Mouse (Mus musculus) CH12.LX (cell line): ENCODE data around the gene Brf1. TPM values are rescaled to one million over a fixed set of nuclear protein-coding genes. Genes with fewer than 3 reads are reported as not detected.

Experiments
- DNase-seq: peaks from one replicate; pipeline ENCODE4 v3.0.0-alpha.2; 2013; ENCODE audit errors: extremely low read depth
- H3K27ac ChIP-seq: 2 replicates; pipeline ENCODE4 v1.5.1; 2012; ENCODE audit warnings: low read depth, mild to moderate bottlenecking, control low read depth, moderate library complexity; ENCODE audit not compliant: insufficient read depth
- H3K27me3 ChIP-seq: replicated peaks from 2 replicates; pipeline ENCODE3; 2012; ENCODE audit warnings: inconsistent platforms
- H3K36me3 ChIP-seq, 2 experiments: replicated peaks in 1 of 2; 2 replicates each; pipeline versions ENCODE3 to v1.6.1; 2012; ENCODE audit warnings: inconsistent platforms in 1 of 2, low read length in 1 of 2, mild to moderate bottlenecking in 1 of 2, mixed read lengths in 1 of 2, moderate library complexity in 1 of 2; ENCODE audit not compliant: control insufficient read depth in 1 of 2, insufficient read depth in 1 of 2
- H3K4me1 ChIP-seq, 2 experiments: 2 replicates each; pipeline ENCODE4 v1.6.1; 2012; ENCODE audit warnings: inconsistent platforms in 1 of 2, moderate library complexity in 1 of 2; ENCODE audit not compliant: insufficient read depth in 2 of 2, control insufficient read depth in 1 of 2
- H3K4me2 ChIP-seq: 2 replicates; pipeline ENCODE4 v1.6.1; 2012; ENCODE audit warnings: low read depth, mild to moderate bottlenecking, control low read depth; ENCODE audit not compliant: poor library complexity, insufficient read depth, severe bottlenecking
- H3K4me3 ChIP-seq, 3 experiments: fragments of 150-350 bp in 1 of 3; sonication (generic) in 1 of 3; replicated peaks in 1 of 3; 2 replicates each; pipeline versions ENCODE3 to v1.5.1; 2011 to 2012; ENCODE audit warnings: low read depth in 2 of 3, low read length in 2 of 3, mild to moderate bottlenecking in 2 of 3, moderate library complexity in 2 of 3, control low read depth in 1 of 3, improper control_type of control experiment in 1 of 3, inconsistent platforms in 1 of 3, mixed read lengths in 1 of 3; ENCODE audit not compliant: poor library complexity in 1 of 3
- H3K79me2 ChIP-seq: replicated peaks from 2 replicates; pipeline ENCODE4 v1.6.1; 2012; ENCODE audit warnings: mild to moderate bottlenecking, moderate library complexity; ENCODE audit not compliant: control insufficient read depth, poor library complexity, insufficient read depth, severe bottlenecking; ENCODE audit errors: extremely low read depth
- H3K9ac ChIP-seq: 2 replicates; pipeline ENCODE4 v1.6.1; 2012; ENCODE audit warnings: low read depth, mild to moderate bottlenecking, control low read depth, moderate library complexity; ENCODE audit not compliant: insufficient read depth
- H3K9me3 ChIP-seq: replicated peaks from 2 replicates; pipeline ENCODE3; 2012; ENCODE audit warnings: low read length, inconsistent platforms, mixed read lengths
- CTCF ChIP-seq, 2 experiments: IDR thresholded peaks in 1 of 2; conservative IDR thresholded peaks in 1 of 2; 2 replicates each; pipeline ENCODE4 v1.5.1; 2011 to 2012; ENCODE audit warnings: low read depth in 2 of 2, low read length in 2 of 2, improper control_type of control experiment in 1 of 2, inconsistent platforms in 1 of 2, mild to moderate bottlenecking in 1 of 2, moderate library complexity in 1 of 2
- ELF1 ChIP-seq: IDR thresholded peaks from 2 replicates; pipeline ENCODE4 v1.6.1; 2014; ENCODE audit warnings: low read depth, mild to moderate bottlenecking, inconsistent platforms, low read length, improper control_type of control experiment
- GABPA ChIP-seq: IDR thresholded peaks from 2 replicates; pipeline ENCODE4 v1.6.1; 2012; ENCODE audit warnings: low read depth, low read length, improper control_type of control experiment, inconsistent platforms; ENCODE audit not compliant: insufficient replicate concordance
- IRF4 ChIP-seq: IDR thresholded peaks from 2 replicates; pipeline ENCODE4 v1.6.1; 2014; ENCODE audit warnings: low read depth, mild to moderate bottlenecking, inconsistent platforms, low read length, improper control_type of control experiment
- JUN ChIP-seq: IDR thresholded peaks from 2 replicates; pipeline ENCODE4 v1.6.1; 2011; ENCODE audit warnings: low read depth, mild to moderate bottlenecking, low read length, improper control_type of control experiment, moderate library complexity; ENCODE audit not compliant: insufficient read depth
- JUND ChIP-seq: conservative IDR thresholded peaks from 2 replicates; pipeline ENCODE4 v1.6.1; 2011; ENCODE audit warnings: low read depth, low read length, improper control_type of control experiment
- MAZ ChIP-seq: IDR thresholded peaks from 2 replicates; pipeline ENCODE4 v1.6.1; 2012; ENCODE audit warnings: low read depth, mild to moderate bottlenecking, inconsistent platforms, low read length, improper control_type of control experiment, moderate library complexity
- MYC ChIP-seq: IDR thresholded peaks from 2 replicates; pipeline ENCODE4 v1.6.1; 2011; ENCODE audit warnings: low read depth, mild to moderate bottlenecking, improper control_type of control experiment, low read length
- NELFE ChIP-seq: IDR thresholded peaks from 2 replicates; pipeline ENCODE4 v1.6.1; 2011; ENCODE audit warnings: low read depth, low read length, improper control_type of control experiment
- NRF1 ChIP-seq: IDR thresholded peaks from 2 replicates; pipeline ENCODE4 v1.6.1; 2014; ENCODE audit warnings: low read depth, mild to moderate bottlenecking, inconsistent platforms, low read length, improper control_type of control experiment, moderate library complexity
- PAX5 ChIP-seq: IDR thresholded peaks from 2 replicates; pipeline ENCODE4 v1.6.1; 2012; ENCODE audit warnings: low read length, inconsistent platforms, mixed read lengths
- RAD21 ChIP-seq: IDR thresholded peaks from 2 replicates; pipeline ENCODE4 v1.6.1; 2011; ENCODE audit warnings: low read depth, mild to moderate bottlenecking, low read length, improper control_type of control experiment, moderate library complexity
- RCOR1 ChIP-seq: conservative IDR thresholded peaks from 2 replicates; pipeline ENCODE4 v1.6.1; 2012; ENCODE audit warnings: low read depth, mild to moderate bottlenecking, inconsistent platforms, low read length, improper control_type of control experiment
- SMC3 ChIP-seq: IDR thresholded peaks from 2 replicates; pipeline ENCODE4 v1.6.1; 2011; ENCODE audit warnings: low read depth, low read length, improper control_type of control experiment
- TBP ChIP-seq: conservative IDR thresholded peaks from 2 replicates; pipeline ENCODE4 v1.6.1; 2011; ENCODE audit warnings: low read depth, low read length, improper control_type of control experiment
- UBTF ChIP-seq: IDR thresholded peaks from 2 replicates; pipeline ENCODE4 v1.6.1; 2012; ENCODE audit warnings: low read depth, mild to moderate bottlenecking, inconsistent platforms, low read length, improper control_type of control experiment, moderate library complexity
- USF2 ChIP-seq: conservative IDR thresholded peaks from 2 replicates; pipeline ENCODE4 v1.6.1; 2011; ENCODE audit warnings: low read depth, low read length, improper control_type of control experiment
- ZC3H11A ChIP-seq: IDR thresholded peaks from 2 replicates; pipeline ENCODE4 v1.6.1; 2012; ENCODE audit warnings: low read depth, mild to moderate bottlenecking, inconsistent platforms, low read length, improper control_type of control experiment
- ZKSCAN1 ChIP-seq: IDR thresholded peaks from 2 replicates; pipeline ENCODE4 v1.6.1; 2012; ENCODE audit warnings: low read depth, inconsistent platforms, low read length, improper control_type of control experiment, borderline replicate concordance
- ZMIZ1 ChIP-seq: IDR thresholded peaks from 2 replicates; pipeline ENCODE4 v1.6.1; 2012; ENCODE audit warnings: low read depth, mild to moderate bottlenecking, inconsistent platforms, low read length, improper control_type of control experiment
- dilution Hi-C: fragments of 300-500 bp; cut with MboI; formaldehyde crosslinking; loops from 2 replicates; pipeline ENCODE4 v1.14.3; 2020; ENCODE audit warnings: low sequenced_read_pairs; ENCODE audit not compliant: extremely low pct_unique_long_range_greater_than_20kb, extremely low pct_ligation_motif_present
- in situ Hi-C: fragments of 300-500 bp; cut with MboI; formaldehyde crosslinking; loops from 3 replicates; pipeline ENCODE4 v1.14.3; 2019; ENCODE audit warnings: low sequenced_read_pairs, low pct_ligation_motif_present, low pct_unique_long_range_greater_than_20kb, mixed read lengths
- polyA plus RNA-seq: library from polyadenylated mRNA; unstranded; fragments of >175 nt; gene quantifications from 2 replicates; pipeline ENCODE4 v1.2.1, GENCODE M21; 2012; ENCODE audit warnings: low read depth; ENCODE audit not compliant: insufficient read length
- total RNA-seq, 2 experiments: library from RNA; depleted of rRNA; stranded (reverse); fragments of 300-350 nt in 1 of 2; fragments of >200 nt in 1 of 2; gene quantifications; 2 replicates each; pipeline ENCODE4 v1.2.3; 2012 to 2014

Gene Brf1
- total and polyA plus RNA-seq, 3 experiments: 15.9 to 31.2 (median 29.6) TPM

GRCm38 (mm10) chr12:112958303-112958702 is 42.2 kb downstream of the Brf1 start:
- TF ChIP-seq MYC (no peak), USF2 (no peak), ZC3H11A (no peak), PAX5 (no peak), IRF4 (no peak), RCOR1 (no peak), CTCF (conservative IDR thresholded peaks at IDR 0.05 in 1 of 2, IDR thresholded peaks at IDR 0.05 in 1 of 2; ENCODE audit: low read depth in 2 of 2, low read length in 2 of 2) (peak in 1 of 2 experiments; percentile 59; a peak in 2 of 4 replicates), SMC3 (peak; percentile 38), RAD21 (peak; percentile 40), UBTF (no peak), TBP (no peak)
- Histone ChIP-seq H3K27me3 (no peaks in the 10 kb centered on the region), H3K79me2 (no peaks in the 10 kb centered on the region), H3K9me3 (no peaks in the 10 kb centered on the region), H3K4me3 (no peak overlapping the region), H3K27ac (no peak overlapping the region), H3K9ac (no peak overlapping the region), H3K4me1 (no peaks in the 10 kb centered on the region), H3K36me3 (peaks cover 39 to 77% of the 10 kb centered on the region in 2 experiments), H3K4me2 (no peak overlapping the region)
- dilution Hi-C loops: no loop called here
- DNase-seq: peak; percentile 28
- in situ Hi-C loops: no loop called here

GRCm38 (mm10) chr12:112955800-112956199 is 44.7 kb downstream of the Brf1 start:
- Histone ChIP-seq H3K4me1 (peaks cover 0 to 1% of the 10 kb centered on the region in 2 experiments; a peak in 3 of 4 replicates), H3K9me3 (no peaks in the 10 kb centered on the region), H3K36me3 (peaks cover 14 to 53% of the 10 kb centered on the region in 2 experiments), H3K27ac (no peak overlapping the region), H3K4me3 (no peak overlapping the region), H3K9ac (no peak overlapping the region), H3K79me2 (no peaks in the 10 kb centered on the region), H3K4me2 (no peak overlapping the region), H3K27me3 (peaks cover 6% of the 10 kb centered on the region)
- dilution Hi-C loops (no loop called here), in situ Hi-C loops (no loop called here)
- peak; percentile 60 for DNase-seq
- TF ChIP-seq NRF1 (0 out of 2 replicates have a peak, but pooled peaks have one; percentile 8), USF2 (no peak), GABPA (no peak), ZKSCAN1 (no peak), CTCF (conservative IDR thresholded peaks at IDR 0.05 in 1 of 2, IDR thresholded peaks at IDR 0.05 in 1 of 2; ENCODE audit: low read depth in 2 of 2, low read length in 2 of 2) (peak; percentile 85 to 90), MAZ (no peak), ZMIZ1 (no peak), RAD21 (peak; percentile 37), PAX5 (no peak), ELF1 (no peak), JUND (no peak), SMC3 (peak; percentile 81), JUN (no peak), NELFE (no peak)
